Mouse (Mus musculus) CH12.LX (cell line): ENCODE measurements around the gene Rab37. TPM values are rescaled to one million over a fixed set of nuclear protein-coding genes. Genes with fewer than 3 reads are reported as not detected.

Source experiments
- DNase-seq: peaks from one replicate; pipeline ENCODE4 v3.0.0-alpha.2; 2013; ENCODE audit errors: extremely low read depth
- H3K27ac ChIP-seq: 2 replicates; pipeline ENCODE4 v1.5.1; 2012; ENCODE audit warnings: low read depth, mild to moderate bottlenecking, control low read depth, moderate library complexity; ENCODE audit not compliant: insufficient read depth
- H3K27me3 ChIP-seq: replicated peaks from 2 replicates; pipeline ENCODE3; 2012; ENCODE audit warnings: inconsistent platforms
- H3K36me3 ChIP-seq, 2 experiments: replicated peaks in 1 of 2; 2 replicates each; pipeline versions ENCODE3 to v1.6.1; 2012; ENCODE audit warnings: inconsistent platforms in 1 of 2, low read length in 1 of 2, mild to moderate bottlenecking in 1 of 2, mixed read lengths in 1 of 2, moderate library complexity in 1 of 2; ENCODE audit not compliant: control insufficient read depth in 1 of 2, insufficient read depth in 1 of 2
- H3K4me1 ChIP-seq, 2 experiments: 2 replicates each; pipeline ENCODE4 v1.6.1; 2012; ENCODE audit warnings: inconsistent platforms in 1 of 2, moderate library complexity in 1 of 2; ENCODE audit not compliant: insufficient read depth in 2 of 2, control insufficient read depth in 1 of 2
- H3K4me2 ChIP-seq: 2 replicates; pipeline ENCODE4 v1.6.1; 2012; ENCODE audit warnings: low read depth, mild to moderate bottlenecking, control low read depth; ENCODE audit not compliant: poor library complexity, insufficient read depth, severe bottlenecking
- H3K4me3 ChIP-seq, 3 experiments: fragments of 150-350 bp in 1 of 3; sonication (generic) in 1 of 3; replicated peaks in 1 of 3; 2 replicates each; pipeline versions ENCODE3 to v1.5.1; 2011 to 2012; ENCODE audit warnings: low read depth in 2 of 3, low read length in 2 of 3, mild to moderate bottlenecking in 2 of 3, moderate library complexity in 2 of 3, control low read depth in 1 of 3, improper control_type of control experiment in 1 of 3, inconsistent platforms in 1 of 3, mixed read lengths in 1 of 3; ENCODE audit not compliant: poor library complexity in 1 of 3
- H3K79me2 ChIP-seq: replicated peaks from 2 replicates; pipeline ENCODE4 v1.6.1; 2012; ENCODE audit warnings: mild to moderate bottlenecking, moderate library complexity; ENCODE audit not compliant: control insufficient read depth, poor library complexity, insufficient read depth, severe bottlenecking; ENCODE audit errors: extremely low read depth
- H3K9ac ChIP-seq: 2 replicates; pipeline ENCODE4 v1.6.1; 2012; ENCODE audit warnings: low read depth, mild to moderate bottlenecking, control low read depth, moderate library complexity; ENCODE audit not compliant: insufficient read depth
- H3K9me3 ChIP-seq: replicated peaks from 2 replicates; pipeline ENCODE3; 2012; ENCODE audit warnings: low read length, inconsistent platforms, mixed read lengths
- BHLHE40 ChIP-seq: IDR thresholded peaks from 2 replicates; pipeline ENCODE4 v1.6.1; 2011; ENCODE audit warnings: mild to moderate bottlenecking, low read depth, low read length, improper control_type of control experiment
- E2F4 ChIP-seq: IDR thresholded peaks from 2 replicates; pipeline ENCODE4 v1.6.1; 2011; ENCODE audit warnings: low read depth, low read length, improper control_type of control experiment; ENCODE audit not compliant: insufficient replicate concordance
- ELF1 ChIP-seq: IDR thresholded peaks from 2 replicates; pipeline ENCODE4 v1.6.1; 2014; ENCODE audit warnings: low read depth, mild to moderate bottlenecking, inconsistent platforms, low read length, improper control_type of control experiment
- EP300 ChIP-seq: IDR thresholded peaks from 2 replicates; pipeline ENCODE4 v1.6.1; 2011; ENCODE audit warnings: low read length, improper control_type of control experiment
- ETS1 ChIP-seq: conservative IDR thresholded peaks from 2 replicates; pipeline ENCODE4 v1.6.1; 2012; ENCODE audit warnings: low read depth, mild to moderate bottlenecking, inconsistent platforms, low read length, improper control_type of control experiment, moderate library complexity
- IRF4 ChIP-seq: IDR thresholded peaks from 2 replicates; pipeline ENCODE4 v1.6.1; 2014; ENCODE audit warnings: low read depth, mild to moderate bottlenecking, inconsistent platforms, low read length, improper control_type of control experiment
- JUND ChIP-seq: conservative IDR thresholded peaks from 2 replicates; pipeline ENCODE4 v1.6.1; 2011; ENCODE audit warnings: low read depth, low read length, improper control_type of control experiment
- KAT2A ChIP-seq: IDR thresholded peaks from 2 replicates; pipeline ENCODE4 v1.6.1; 2012; ENCODE audit warnings: low read length, improper control_type of control experiment, inconsistent platforms; ENCODE audit not compliant: insufficient replicate concordance
- MAFK ChIP-seq: IDR thresholded peaks from 2 replicates; pipeline ENCODE4 v1.6.1; 2011; ENCODE audit warnings: low read length, improper control_type of control experiment; ENCODE audit not compliant: insufficient replicate concordance
- MAZ ChIP-seq: IDR thresholded peaks from 2 replicates; pipeline ENCODE4 v1.6.1; 2012; ENCODE audit warnings: low read depth, mild to moderate bottlenecking, inconsistent platforms, low read length, improper control_type of control experiment, moderate library complexity
- MXI1 ChIP-seq: IDR thresholded peaks from 2 replicates; pipeline ENCODE4 v1.6.1; 2011; ENCODE audit warnings: mild to moderate bottlenecking, low read depth, low read length, improper control_type of control experiment
- NRF1 ChIP-seq: IDR thresholded peaks from 2 replicates; pipeline ENCODE4 v1.6.1; 2014; ENCODE audit warnings: low read depth, mild to moderate bottlenecking, inconsistent platforms, low read length, improper control_type of control experiment, moderate library complexity
- RAD21 ChIP-seq: IDR thresholded peaks from 2 replicates; pipeline ENCODE4 v1.6.1; 2011; ENCODE audit warnings: low read depth, mild to moderate bottlenecking, low read length, improper control_type of control experiment, moderate library complexity
- TBP ChIP-seq: conservative IDR thresholded peaks from 2 replicates; pipeline ENCODE4 v1.6.1; 2011; ENCODE audit warnings: low read depth, low read length, improper control_type of control experiment
- TCF12 ChIP-seq: IDR thresholded peaks from 2 replicates; pipeline ENCODE4 v1.6.1; 2014; ENCODE audit warnings: low read depth, mild to moderate bottlenecking, inconsistent platforms, low read length, improper control_type of control experiment
- UBTF ChIP-seq: IDR thresholded peaks from 2 replicates; pipeline ENCODE4 v1.6.1; 2012; ENCODE audit warnings: low read depth, mild to moderate bottlenecking, inconsistent platforms, low read length, improper control_type of control experiment, moderate library complexity
- USF1 ChIP-seq: IDR thresholded peaks from 2 replicates; pipeline ENCODE4 v1.6.1; 2014; ENCODE audit warnings: low read depth, mild to moderate bottlenecking, inconsistent platforms, low read length, improper control_type of control experiment
- ZC3H11A ChIP-seq: IDR thresholded peaks from 2 replicates; pipeline ENCODE4 v1.6.1; 2012; ENCODE audit warnings: low read depth, mild to moderate bottlenecking, inconsistent platforms, low read length, improper control_type of control experiment
- dilution Hi-C: fragments of 300-500 bp; cut with MboI; formaldehyde crosslinking; loops from 2 replicates; pipeline ENCODE4 v1.14.3; 2020; ENCODE audit warnings: low sequenced_read_pairs; ENCODE audit not compliant: extremely low pct_unique_long_range_greater_than_20kb, extremely low pct_ligation_motif_present
- in situ Hi-C: fragments of 300-500 bp; cut with MboI; formaldehyde crosslinking; loops from 3 replicates; pipeline ENCODE4 v1.14.3; 2019; ENCODE audit warnings: low sequenced_read_pairs, low pct_ligation_motif_present, low pct_unique_long_range_greater_than_20kb, mixed read lengths
- polyA plus RNA-seq: library from polyadenylated mRNA; unstranded; fragments of >175 nt; gene quantifications from 2 replicates; pipeline ENCODE4 v1.2.1, GENCODE M21; 2012; ENCODE audit warnings: low read depth; ENCODE audit not compliant: insufficient read length
- total RNA-seq, 2 experiments: library from RNA; depleted of rRNA; stranded (reverse); fragments of 300-350 nt in 1 of 2; fragments of >200 nt in 1 of 2; gene quantifications; 2 replicates each; pipeline ENCODE4 v1.2.3; 2012 to 2014

Rab37 gene
- total and polyA plus RNA-seq, 3 experiments: 2.0 to 3.6 (median 2.3) TPM

- Histone ChIP-seq H3K4me1 (peaks cover 12 to 43% of the 10 kb centered on the region in 2 experiments), H3K9me3 (no peaks in the 10 kb centered on the region)
- TF ChIP-seq ETS1 (no peak), MXI1 (no peak), ELF1 (no peak), KAT2A (no peak), RAD21 (no peak), EP300 (no peak), MAZ (no peak), IRF4 (no peak), UBTF (no peak), MAFK (no peak), ZC3H11A (no peak), E2F4 (no peak), NRF1 (no peak), TCF12 (no peak), BHLHE40 (no peak), JUND (no peak)
- TF ChIP-seq, all 38 proteins: peak for 0
- H3K79me2 ChIP-seq: no peaks in the 10 kb centered on the region; the same call in 1 of the 2 replicates
- H3K4me2 ChIP-seq: no peak overlapping the region
- H3K27me3 ChIP-seq: no peaks in the 10 kb centered on the region
- peaks cover 13 to 44% of the 10 kb centered on the region in 2 experiments for H3K36me3 ChIP-seq
- H3K4me3 ChIP-seq: no peak overlapping the region
- in situ Hi-C loops (no loop called here), dilution Hi-C loops (no loop called here)
- no peak overlapping the region for H3K27ac ChIP-seq
- H3K9ac ChIP-seq: no peak overlapping the region
- DNase-seq: no peak
Measured at GRCm38 (mm10) chr11:115189304-115189703, 98.1 kb downstream of the Rab37 start.

- dilution Hi-C loops: no loop called here
- Histone ChIP-seq H3K4me2 (no peak overlapping the region), H3K79me2 (no peaks in the 10 kb centered on the region; the same call in 1 of the 2 replicates), H3K27me3 (no peaks in the 10 kb centered on the region), H3K4me1 (peaks cover 12 to 29% of the 10 kb centered on the region in 2 experiments), H3K9ac (no peak overlapping the region), H3K27ac (no peak overlapping the region), H3K36me3 (peaks cover 18 to 63% of the 10 kb centered on the region in 2 experiments), H3K9me3 (no peaks in the 10 kb centered on the region), H3K4me3 (no peak overlapping the region)
- TF ChIP-seq USF1 (peak; percentile 39; the same call in 1 of the 2 replicates), TBP (no peak)
- no peak for DNase-seq
- in situ Hi-C loops: loop anchor here (5.0 kb wide), 1 partner anchor 55 kb away; no protein-coding TSS in a partner anchor
Measured at GRCm38 (mm10) chr11:115192180-115192579, 100.9 kb downstream of the Rab37 start.
